Mouse (Mus musculus) myocyte (in vitro differentiated cells): ENCODE measurements around the gene Igf2bp3.

ENCODE experiments used
- E2F4 ChIP-seq: IDR thresholded peaks from one replicate; pipeline ENCODE4 v1.6.1; 2011; ENCODE audit warnings: mild to moderate bottlenecking, control low read depth, moderate library complexity; ENCODE audit not compliant: insufficient read depth
- MAX ChIP-seq: IDR thresholded peaks from one replicate; pipeline ENCODE4 v1.6.1; 2011; ENCODE audit warnings: low read depth, mild to moderate bottlenecking, control low read depth
- MYOD1 ChIP-seq, 3 experiments: IDR thresholded peaks; one replicate each; pipeline ENCODE4 v1.6.1; 2011; ENCODE audit warnings: control low read depth in 2 of 3, low read depth in 2 of 3, mild to moderate bottlenecking in 2 of 3, moderate library complexity in 1 of 3; ENCODE audit not compliant: insufficient read length in 2 of 3, control insufficient read depth in 1 of 3
- MYOG ChIP-seq, 3 experiments: IDR thresholded peaks; one replicate each; pipeline ENCODE4 v1.6.1; 2011; ENCODE audit warnings: control low read depth in 2 of 3, low read depth in 2 of 3, mild to moderate bottlenecking in 2 of 3; ENCODE audit not compliant: insufficient read length in 2 of 3, control insufficient read depth in 1 of 3, insufficient read depth in 1 of 3
- POLR2A ChIP-seq: IDR thresholded peaks from one replicate; pipeline ENCODE4 v1.6.1; 2011; ENCODE audit warnings: low read depth, mild to moderate bottlenecking, control low read depth, moderate library complexity; ENCODE audit not compliant: insufficient read length

GRCm38 (mm10) chr6:49068361-49068760, 146.4 kb downstream of the Igf2bp3 start:
- TF ChIP-seq E2F4 (no peak), MYOG (IDR thresholded peaks at IDR 0.05; ENCODE audit: control insufficient read depth in 1 of 3, insufficient read depth in 1 of 3, insufficient read length in 2 of 3, low read depth in 2 of 3) (no peak), MYOD1 (IDR thresholded peaks at IDR 0.05; ENCODE audit: control insufficient read depth in 1 of 3, insufficient read length in 2 of 3, low read depth in 2 of 3) (no peak), MAX (no peak), POLR2A (no peak)
